Mouse (Mus musculus) left cerebral cortex, postnatal 14 days (tissue): ENCODE data around the gene Tlnrd1. TPM values are rescaled to one million over a fixed set of nuclear protein-coding genes. Genes with fewer than 3 reads are reported as not detected.

Experiments
- DNase-seq, 2 experiments: peaks; one replicate each; pipeline ENCODE4 v3.0.0; 2021 to 2022; ENCODE audit warnings: low spot score in 2 of 2, mixed read lengths in 1 of 2
- intact Hi-C: fragments of 180-260 bp; cut with DNase I; formaldehyde crosslinking; loops from one replicate; pipeline ENCODE4 v1.15.1; 2025
- total RNA-seq, 2 experiments: library from RNA; stranded (reverse); gene quantifications; 2 replicates each; pipeline ENCODE4 v1.2.3; 2021

The Tlnrd1 gene
- total RNA-seq, 2 experiments from 2014 or later: 18.5 to 20.7 TPM

DNA sequence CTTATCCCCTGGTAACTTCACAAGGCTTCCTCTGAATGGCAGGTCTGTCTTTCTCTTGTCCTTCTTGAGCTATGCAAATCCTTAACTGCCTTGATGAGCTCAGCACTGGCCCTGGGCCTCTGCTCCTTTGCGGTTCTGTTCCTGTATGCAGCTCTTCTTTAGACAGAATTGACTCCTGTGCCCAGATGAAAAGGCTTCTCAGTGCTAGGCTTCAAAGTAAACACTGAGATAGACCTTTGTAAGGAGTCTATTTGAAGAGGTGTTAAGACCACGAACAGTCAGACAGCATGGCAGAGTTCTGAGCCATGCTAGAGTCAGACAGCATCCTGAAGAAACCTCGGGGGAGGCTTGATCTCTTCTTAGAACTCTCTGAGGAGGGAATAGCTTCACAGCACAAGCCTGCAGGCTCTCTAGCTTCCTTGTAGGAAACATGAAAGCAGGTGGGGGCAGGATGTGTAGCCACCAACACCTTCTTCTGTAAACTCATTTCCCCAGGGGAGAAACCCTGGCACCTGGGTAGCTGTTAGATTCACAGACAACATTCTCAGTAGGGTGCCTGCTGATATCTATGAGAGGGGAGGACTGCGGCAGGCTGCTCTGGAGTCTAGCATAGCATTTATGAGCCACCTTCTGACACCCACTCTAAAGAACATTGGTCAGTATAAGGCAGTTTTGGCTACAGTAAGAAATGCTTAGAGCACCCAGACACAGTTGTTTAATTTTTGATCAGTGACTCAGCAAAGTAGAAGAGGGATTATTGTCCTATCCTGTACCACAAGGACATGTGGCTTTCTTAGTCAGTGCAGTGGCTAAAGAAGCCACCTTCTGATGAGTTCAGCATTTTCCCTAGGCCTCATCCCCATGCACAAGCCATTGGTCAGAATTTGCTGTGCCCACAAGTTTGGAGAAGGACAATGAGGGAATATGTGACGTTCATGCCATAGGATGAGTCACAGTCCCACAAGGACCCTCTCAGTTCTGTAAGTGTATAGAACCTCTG is 31.4 kb downstream of the Tlnrd1 start:
- intact Hi-C loops: no loop called here
- peak in 1 of 2 experiments; percentile 15 for DNase-seq

DNA sequence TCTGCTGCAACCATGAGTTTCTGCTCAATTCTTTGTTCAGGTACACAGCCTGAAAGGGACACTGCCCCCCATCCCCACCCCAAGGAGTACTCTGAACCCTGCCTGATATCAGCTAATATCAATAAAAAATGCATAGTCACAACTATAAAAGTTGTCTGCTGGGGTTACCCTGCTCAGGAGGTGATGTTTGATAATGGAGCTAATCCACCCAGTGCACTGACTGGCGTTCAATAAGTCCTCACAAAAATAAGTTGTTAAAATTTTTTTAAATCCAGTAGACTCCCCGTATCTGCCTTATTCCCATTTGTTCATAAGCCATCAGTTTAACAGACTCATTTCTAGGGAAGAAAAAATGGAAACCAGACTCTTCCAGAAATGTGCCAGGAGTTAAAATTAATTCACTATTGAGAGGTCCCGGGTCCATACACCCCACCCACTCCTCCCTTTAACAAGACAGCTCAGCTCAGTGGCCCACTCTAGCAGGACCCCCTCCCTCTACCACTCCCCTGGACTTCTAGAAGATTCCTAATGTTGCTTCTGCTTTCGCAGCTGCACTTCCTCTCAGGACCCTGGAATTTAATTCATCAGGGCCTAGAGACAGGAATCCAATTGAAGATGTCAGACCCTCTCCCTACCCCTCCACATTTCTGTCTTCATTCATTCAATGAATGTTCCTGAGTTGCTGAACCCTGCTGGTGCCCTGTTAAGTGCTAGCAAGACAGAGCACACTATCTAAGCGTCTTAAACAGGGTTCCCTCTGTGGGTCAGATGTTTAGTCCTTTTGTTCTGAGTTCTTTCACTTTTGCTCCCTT is 32.3 kb downstream of the Tlnrd1 start:
- peak in 1 of 2 experiments; percentile 13 for DNase-seq
- intact Hi-C loops: no loop called here

DNA sequence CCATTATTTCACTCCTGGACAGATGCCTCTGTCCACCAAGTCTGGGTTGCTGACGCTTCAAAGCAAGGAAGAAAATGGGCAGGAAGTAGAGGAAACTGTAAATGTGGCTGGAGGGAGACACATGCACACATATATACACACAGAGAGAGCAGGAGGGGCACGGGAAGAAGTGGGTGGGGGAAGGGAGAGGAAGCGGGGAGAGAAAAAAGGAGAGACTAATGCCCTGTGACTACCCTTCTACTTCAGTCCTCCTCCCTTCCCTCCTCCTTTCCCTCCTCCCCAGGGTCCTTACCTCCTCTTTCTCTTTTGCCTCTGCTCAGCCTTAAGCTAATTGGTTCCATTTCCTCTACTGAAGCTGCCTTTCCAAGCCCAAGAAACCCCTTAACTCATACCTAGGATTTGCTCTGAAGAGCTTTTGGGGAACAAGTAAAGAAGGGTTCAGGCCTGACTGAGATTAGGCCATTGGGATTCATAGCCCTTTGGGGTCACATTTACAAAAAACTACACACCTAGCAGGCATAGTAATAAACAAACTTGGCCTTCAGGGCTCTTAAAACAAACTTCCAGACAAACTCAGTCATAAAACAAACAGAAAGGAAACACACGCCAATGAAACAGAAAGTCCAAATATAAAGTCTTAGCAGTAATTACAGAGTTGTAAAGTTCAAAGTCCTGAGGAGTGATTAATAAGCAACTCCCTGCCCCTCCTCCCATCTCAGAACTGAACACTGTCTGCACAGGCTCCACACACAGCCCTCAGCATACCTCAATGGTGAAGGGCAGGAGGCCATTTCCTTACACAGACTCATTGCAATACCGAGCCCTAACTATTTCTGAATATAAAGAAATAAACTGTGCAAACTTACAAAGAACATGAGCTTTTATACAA is 36.7 kb downstream of the Tlnrd1 start:
- intact Hi-C loops: no loop called here
- no peak for DNase-seq

DNA sequence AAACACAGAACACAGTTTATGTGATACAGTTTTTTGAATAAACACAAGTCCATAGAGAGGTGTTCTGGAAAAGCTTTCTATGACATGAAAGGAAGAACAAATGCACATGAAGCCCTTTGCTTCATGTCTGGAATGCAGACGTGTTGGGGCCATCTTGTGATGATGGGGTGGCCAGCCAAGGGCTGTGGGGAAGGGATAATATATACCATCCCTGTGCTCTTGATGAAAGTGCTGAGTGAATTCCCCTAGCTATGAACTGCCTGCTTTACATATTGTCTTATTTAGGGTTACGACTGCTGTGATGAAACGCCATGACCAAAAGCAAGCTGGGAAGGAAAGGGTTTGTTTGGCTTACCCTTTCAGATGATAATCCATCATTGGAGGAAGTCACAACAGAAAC is 39.3 kb downstream of the Tlnrd1 start:
- intact Hi-C loops: no loop called here
- no peak for DNase-seq

DNA sequence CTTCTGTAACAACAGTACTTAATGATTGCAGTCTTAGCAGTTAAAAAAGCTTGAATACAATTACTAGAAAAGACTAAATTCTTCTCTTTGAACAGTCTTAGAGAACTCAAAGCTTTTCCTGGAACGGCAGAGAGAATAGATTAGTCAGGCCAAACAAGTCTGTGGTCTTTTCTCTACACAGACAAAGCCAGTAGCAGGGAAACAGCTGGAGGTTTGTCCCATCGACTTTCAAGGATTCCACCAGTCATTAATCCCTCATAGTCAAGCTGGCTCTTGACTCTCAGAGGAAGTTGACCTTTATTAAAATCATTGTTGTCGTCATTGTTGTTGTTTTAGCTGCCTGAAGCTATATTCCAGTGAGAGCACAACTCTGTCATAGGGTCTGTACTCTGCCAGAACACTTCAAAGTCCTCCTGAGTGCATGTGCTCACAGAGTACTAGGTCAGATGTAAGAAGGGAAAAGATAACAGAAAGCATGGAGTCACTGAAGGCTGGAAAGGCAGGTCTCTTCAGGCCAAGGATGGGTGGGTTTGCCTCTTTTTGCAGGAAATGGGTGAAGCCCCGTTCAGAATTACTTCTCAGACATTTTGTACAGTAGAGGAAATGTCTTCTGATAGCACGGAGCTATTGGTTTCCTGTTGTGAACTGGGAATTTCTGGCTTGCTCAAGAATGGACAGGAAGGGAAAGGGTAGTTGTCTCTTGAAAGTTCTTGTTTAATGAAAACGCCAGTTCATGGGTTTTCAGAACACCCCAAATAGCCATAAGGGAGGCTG is 41.4 kb downstream of the Tlnrd1 start:
- intact Hi-C loops: no loop called here
- DNase-seq: no peak

DNA sequence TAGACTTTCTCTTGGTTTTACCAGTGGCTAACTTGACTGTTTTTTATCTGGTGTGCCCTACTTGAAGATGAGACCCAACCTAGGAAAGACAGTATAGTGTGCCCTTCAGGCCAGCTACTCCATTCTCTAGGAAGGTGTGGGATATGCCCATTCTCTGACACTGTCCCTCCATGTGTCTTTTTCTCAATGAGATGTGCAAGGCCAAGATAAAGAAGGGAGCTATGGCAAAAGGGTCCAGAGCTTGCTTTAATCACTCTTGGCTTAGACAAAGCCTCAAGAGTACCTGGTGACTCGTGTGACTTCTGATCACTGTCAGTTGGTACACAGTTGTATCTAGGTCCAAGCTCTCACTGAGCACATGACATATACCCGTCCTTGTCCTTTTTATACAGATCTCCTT is 44.0 kb downstream of the Tlnrd1 start:
- intact Hi-C loops: no loop called here
- no peak for DNase-seq

DNA sequence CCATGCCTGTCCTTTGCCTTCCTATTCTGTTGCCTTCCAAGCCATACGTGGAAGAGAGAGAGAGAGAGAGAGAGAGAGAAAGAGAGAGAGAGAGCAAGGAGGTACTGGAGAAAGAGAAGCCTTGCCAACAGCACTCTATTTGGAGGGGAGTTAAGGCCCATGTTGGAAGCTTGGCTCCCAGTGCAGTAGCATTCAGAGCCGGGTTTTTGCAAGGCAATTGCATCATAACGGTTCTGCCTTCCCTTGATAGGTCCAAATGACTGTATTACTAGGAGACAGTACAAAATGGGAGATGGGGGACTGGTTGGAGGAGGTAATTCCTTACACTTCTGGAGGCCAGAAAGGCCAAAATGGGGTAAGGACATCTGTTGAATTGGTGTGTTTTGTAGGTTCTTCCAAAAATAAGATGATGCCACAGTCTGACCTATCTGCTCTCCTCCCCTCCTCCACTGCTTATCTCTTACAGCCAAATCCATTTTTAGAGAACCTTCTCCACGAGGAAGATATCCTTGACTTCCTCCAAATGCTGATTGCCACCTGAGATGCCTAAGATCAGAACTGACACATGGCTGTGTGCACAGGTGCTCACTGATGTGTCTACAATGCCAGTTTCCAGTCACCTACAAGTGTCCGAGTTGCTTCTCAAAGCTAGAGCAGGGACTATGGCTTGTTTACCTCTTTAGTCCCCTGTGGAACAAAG is 45.4 kb downstream of the Tlnrd1 start:
- intact Hi-C loops: no loop called here
- DNase-seq: no peak

Other genes with a start within 250 kb of the Tlnrd1 start
- 1 to 10 TPM; 3.0 to 3.2 TPM for gene Il16, start 138.6 kb downstream of the Tlnrd1 start, total RNA-seq
- gene Cfap161, start 89.4 kb downstream of the Tlnrd1 start, total RNA-seq: under 1 TPM; 0.64 to 0.68 TPM
- gene Mesd, start 161 bp upstream of the Tlnrd1 start, total RNA-seq: 10 to 100 TPM; 44.6 to 54.9 TPM
- 10 to 100 TPM; 39.7 to 44.4 TPM for gene Cemip, start 202.2 kb upstream of the Tlnrd1 start, total RNA-seq